Mouse (Mus musculus) ES-E14 (cell line): Measurements from ENCODE around the gene Susd1. TPM values are rescaled to one million over a fixed set of nuclear protein-coding genes. Genes with fewer than 3 reads are reported as not detected.

Experiments
- DNase-seq: peaks from one replicate; pipeline ENCODE4 v3.0.0-alpha.2; 2013; ENCODE audit warnings: low read depth, low spot score
- H3K27ac ChIP-seq: 2 replicates; pipeline ENCODE4 v1.5.1; 2012; ENCODE audit warnings: low read depth, mild to moderate bottlenecking, low read length, moderate library complexity, mixed read lengths; ENCODE audit not compliant: poor library complexity, insufficient read depth, severe bottlenecking
- H3K36me3 ChIP-seq: 2 replicates; pipeline ENCODE4 v1.6.1; 2012; ENCODE audit warnings: mild to moderate bottlenecking, low read length, moderate library complexity, mixed read lengths; ENCODE audit not compliant: control insufficient read depth, poor library complexity, insufficient read depth, severe bottlenecking
- H3K4me1 ChIP-seq, 2 experiments: fragments of 150-350 bp in 1 of 2; sonication (generic) in 1 of 2; 2 replicates each; pipeline ENCODE4 v1.6.1; 2012; ENCODE audit warnings: low read length in 2 of 2, mild to moderate bottlenecking in 1 of 2, mixed read lengths in 1 of 2; ENCODE audit not compliant: control insufficient read depth in 2 of 2, insufficient read depth in 2 of 2, poor library complexity in 1 of 2
- H3K4me3 ChIP-seq, 2 experiments: fragments of 150-350 bp in 1 of 2; sonication (generic) in 1 of 2; 2 replicates each; pipeline ENCODE4 v1.5.1; 2012; ENCODE audit warnings: low read length in 2 of 2, low read depth in 1 of 2, mild to moderate bottlenecking in 1 of 2, mixed read lengths in 1 of 2; ENCODE audit not compliant: insufficient read depth in 1 of 2, poor library complexity in 1 of 2, severe bottlenecking in 1 of 2
- H3K9ac ChIP-seq: 2 replicates; pipeline ENCODE4 v1.6.1; 2012; ENCODE audit warnings: low read depth, mild to moderate bottlenecking, low read length, mixed read lengths; ENCODE audit not compliant: poor library complexity, insufficient read depth, severe bottlenecking
- H3K9me3 ChIP-seq: fragments of 150-350 bp; sonication (generic); 2 replicates; pipeline ENCODE4 v1.6.1; 2012; ENCODE audit warnings: low read depth, mild to moderate bottlenecking, low read length; ENCODE audit not compliant: control insufficient read depth, insufficient read depth
- CHD2 ChIP-seq: IDR thresholded peaks from 2 replicates; pipeline ENCODE4 v1.6.1; 2014; ENCODE audit warnings: mild to moderate bottlenecking, low read depth, low read length, inconsistent platforms
- HCFC1 ChIP-seq: IDR thresholded peaks from 2 replicates; pipeline ENCODE4 v1.6.1; 2012; ENCODE audit warnings: low read length, inconsistent platforms, borderline replicate concordance; ENCODE audit not compliant: insufficient read depth
- MAFK ChIP-seq: IDR thresholded peaks from 2 replicates; pipeline ENCODE4 v1.6.1; 2014; ENCODE audit warnings: mild to moderate bottlenecking, low read depth, low read length, inconsistent platforms; ENCODE audit not compliant: insufficient read depth
- ZC3H11A ChIP-seq: IDR thresholded peaks from 2 replicates; pipeline ENCODE4 v1.6.1; 2012; ENCODE audit warnings: low read depth, mild to moderate bottlenecking, inconsistent platforms, low read length, borderline replicate concordance
- ZNF384 ChIP-seq: IDR thresholded peaks from 2 replicates; pipeline ENCODE4 v1.6.1; 2012; ENCODE audit warnings: low read depth, low read length, inconsistent platforms
- in situ Hi-C, 2 experiments: fragments of 600-800 bp; cut with MboI; formaldehyde crosslinking; loops; one replicate each; pipeline ENCODE4 v1.15.1; 2025; ENCODE audit warnings: low sequenced_read_pairs in 2 of 2, inconsistent platforms in 1 of 2; ENCODE audit not compliant: unreplicated experiment in 2 of 2
- total RNA-seq: library from RNA; depleted of rRNA; stranded (reverse); fragments of 300-350 nt; gene quantifications from 2 replicates; pipeline ENCODE4 v1.2.3, GENCODE M21; 2012

Susd1 gene
- total RNA-seq, 1 experiment = 7.7 TPM

DNA sequence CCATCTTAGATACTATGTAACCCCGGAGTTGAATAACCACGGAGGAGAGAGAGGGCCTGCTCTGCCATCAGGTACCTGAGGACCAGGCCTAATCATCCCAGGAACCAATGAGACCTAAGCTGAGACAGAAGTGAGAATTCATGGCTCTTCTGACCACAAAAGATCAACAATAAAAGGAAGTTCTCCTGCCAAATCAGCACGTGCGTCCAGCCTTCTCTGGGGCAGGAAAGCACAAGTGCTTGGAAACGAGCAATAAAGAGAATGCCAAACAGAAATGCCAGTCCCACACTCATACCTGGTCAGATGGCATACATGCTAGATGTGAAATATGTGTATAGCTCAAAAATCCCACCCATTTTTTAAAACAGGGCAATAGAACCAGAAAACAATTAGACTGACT, 58.6 kb downstream of the Susd1 start:
- no peak overlapping the region for H3K9ac ChIP-seq
- TF ChIP-seq HCFC1 = no peak
- TF ChIP-seq ZNF384 = no peak
- no peak for TF ChIP-seq ZC3H11A
- no peak for TF ChIP-seq CHD2
- no peak for TF ChIP-seq MAFK

DNA sequence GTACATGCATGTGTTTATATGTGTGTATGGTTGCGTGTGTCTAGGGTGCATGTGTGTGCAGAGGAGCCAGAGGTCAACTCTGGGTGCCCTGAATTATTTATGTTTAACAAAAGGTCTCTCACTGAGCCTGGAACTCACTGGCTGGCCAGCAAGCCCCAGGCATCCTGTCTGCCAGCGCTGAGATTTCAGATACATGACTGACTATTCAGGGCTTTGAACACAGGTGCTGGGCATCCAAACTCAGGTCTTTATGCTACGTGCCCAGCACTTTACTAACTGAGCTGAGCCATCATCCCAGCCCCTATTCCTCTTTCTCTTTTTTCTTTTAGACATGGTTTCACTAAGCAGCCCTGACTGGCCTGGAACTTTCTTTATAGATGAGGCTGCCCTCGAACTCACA, 59.8 kb downstream of the Susd1 start:
- Histone ChIP-seq H3K4me1 (peaks cover 0 to 2% of the 10 kb centered on the region in 2 experiments; a peak in 1 of 4 replicates), H3K36me3 (no peaks in the 10 kb centered on the region), H3K9me3 (no peaks in the 10 kb centered on the region), H3K9ac (no peak overlapping the region), H3K27ac (no peak overlapping the region), H3K4me3 (no peak overlapping the region)
- TF ChIP-seq HCFC1 (no peak), MAFK (no peak), ZNF384 (no peak), CHD2 (no peak), ZC3H11A (no peak)
- in situ Hi-C loops = loop anchor here in 1 of 2 experiments (10.0 kb wide), 1 partner anchor 186 kb away; no protein-coding TSS in a partner anchor
- DNase-seq = no peak

More for the DNA sequence above, 58.6 kb downstream of the Susd1 start:
- H3K36me3 ChIP-seq = no peaks in the 10 kb centered on the region
- DNase-seq = no peak
- H3K4me1 ChIP-seq = peaks cover 0 to 2% of the 10 kb centered on the region in 2 experiments; a peak in 1 of 4 replicates
- in situ Hi-C loops = loop anchor here in 1 of 2 experiments (10.0 kb wide), 1 partner anchor 185 kb away; no protein-coding TSS in a partner anchor
- no peak overlapping the region for H3K27ac ChIP-seq
- H3K9me3 ChIP-seq = no peaks in the 10 kb centered on the region
- no peak overlapping the region for H3K4me3 ChIP-seq

DNA sequence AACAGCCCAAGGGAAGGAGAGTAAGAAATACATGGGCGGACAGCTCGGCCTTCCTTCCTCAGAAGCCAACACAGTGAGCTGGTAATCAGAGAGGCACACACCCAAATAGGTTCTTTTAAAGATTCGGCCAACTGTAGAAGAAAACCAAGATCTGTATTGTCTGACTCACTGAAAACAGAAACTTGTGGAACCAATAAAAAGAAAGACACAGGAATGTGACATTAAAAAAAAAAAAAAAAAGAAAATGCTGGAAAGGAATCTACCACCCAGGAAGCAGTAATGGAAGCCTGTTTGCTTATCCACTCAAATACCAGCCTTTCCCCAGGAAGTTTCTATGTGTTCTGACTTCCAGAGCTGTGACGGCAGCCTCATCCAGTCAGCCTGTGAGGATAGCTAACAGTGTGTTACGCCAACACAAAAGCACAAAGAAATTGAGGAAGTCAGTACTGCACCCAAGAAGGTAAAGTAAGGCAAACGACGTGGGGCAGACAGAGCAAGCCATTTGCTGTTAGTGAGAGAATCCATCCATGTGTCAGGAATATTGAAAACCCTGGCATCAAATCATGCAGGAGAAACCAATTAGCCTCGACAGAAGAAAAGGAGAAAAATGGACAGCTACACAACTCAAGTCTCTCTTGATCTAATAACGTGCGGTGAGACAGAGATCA, 64.0 kb downstream of the Susd1 start:
- in situ Hi-C loops = loop anchor here (10.0 to 25.0 kb wide), 2 partner anchors 188 to 190 kb away; no protein-coding TSS in a partner anchor

GRCm38 (mm10) chr4:59372546-59373157, 65.8 kb downstream of the Susd1 start:
- H3K9me3 ChIP-seq = no peaks in the 10 kb centered on the region
- no peaks in the 10 kb centered on the region for H3K36me3 ChIP-seq
- no peak overlapping the region for H3K4me3 ChIP-seq
- in situ Hi-C loops = loop anchor here (10.0 to 25.0 kb wide), 2 partner anchors 190 to 192 kb away; no protein-coding TSS in a partner anchor
- no peak for TF ChIP-seq CHD2
- no peaks in the 10 kb centered on the region; a peak in 1 of 4 replicates for H3K4me1 ChIP-seq
- DNase-seq = no peak
- H3K9ac ChIP-seq = no peak overlapping the region
- H3K27ac ChIP-seq = no peak overlapping the region

More for the DNA sequence above, 64.0 kb downstream of the Susd1 start:
- Histone ChIP-seq H3K36me3 (no peaks in the 10 kb centered on the region), H3K27ac (no peak overlapping the region), H3K9ac (no peak overlapping the region), H3K4me1 (no peaks in the 10 kb centered on the region; a peak in 1 of 4 replicates), H3K9me3 (no peaks in the 10 kb centered on the region), H3K4me3 (no peak overlapping the region)
- TF ChIP-seq HCFC1 (no peak), ZC3H11A (no peak), ZNF384 (no peak), MAFK (no peak), CHD2 (no peak)
- no peak for DNase-seq

- in situ Hi-C loops = loop anchor here (10.0 to 25.0 kb wide), 2 partner anchors 190 to 193 kb away; no protein-coding TSS in a partner anchor
- no peaks in the 10 kb centered on the region for H3K36me3 ChIP-seq
- H3K27ac ChIP-seq = no peak overlapping the region
- DNase-seq = no peak
- TF ChIP-seq MAFK (no peak), ZC3H11A (no peak), HCFC1 (no peak), ZNF384 (no peak), CHD2 (no peak)
- no peaks in the 10 kb centered on the region; a peak in 1 of 4 replicates for H3K4me1 ChIP-seq
- no peak overlapping the region for H3K4me3 ChIP-seq
- no peak overlapping the region for H3K9ac ChIP-seq
- no peaks in the 10 kb centered on the region for H3K9me3 ChIP-seq
These were observed 66.5 kb downstream of the Susd1 start for GRCm38 (mm10) chr4:59371910-59372309.
